Mouse (Mus musculus) brain, embryonic 18.5 days (tissue): ENCODE measurements around the gene Nptn.

Source experiments
- DNase-seq: peaks from one replicate; pipeline ENCODE4 v3.0.0-alpha.2; 2012; ENCODE audit warnings: low read depth, low spot score

The Nptn gene

DNA sequence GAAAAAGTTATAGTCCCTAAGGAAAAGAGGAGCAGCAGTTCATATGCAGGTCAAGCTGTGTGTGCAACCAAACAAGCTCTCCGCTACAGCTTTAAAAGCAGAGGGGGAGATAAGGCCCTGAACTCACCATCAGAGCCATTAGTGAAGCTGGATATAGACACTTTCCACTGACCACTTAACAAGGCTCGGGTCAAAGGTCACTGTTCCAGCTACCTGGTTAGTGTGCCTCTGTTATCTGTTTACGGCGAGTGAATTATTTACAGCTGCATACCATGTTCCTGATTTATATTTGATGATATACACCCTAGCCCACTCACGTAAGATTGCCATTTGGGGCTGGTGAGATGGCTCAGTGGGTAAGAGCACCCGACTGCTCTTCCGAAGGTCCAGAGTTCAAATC, 109.4 kb downstream of the Nptn start:
- DNase-seq = no peak

DNA sequence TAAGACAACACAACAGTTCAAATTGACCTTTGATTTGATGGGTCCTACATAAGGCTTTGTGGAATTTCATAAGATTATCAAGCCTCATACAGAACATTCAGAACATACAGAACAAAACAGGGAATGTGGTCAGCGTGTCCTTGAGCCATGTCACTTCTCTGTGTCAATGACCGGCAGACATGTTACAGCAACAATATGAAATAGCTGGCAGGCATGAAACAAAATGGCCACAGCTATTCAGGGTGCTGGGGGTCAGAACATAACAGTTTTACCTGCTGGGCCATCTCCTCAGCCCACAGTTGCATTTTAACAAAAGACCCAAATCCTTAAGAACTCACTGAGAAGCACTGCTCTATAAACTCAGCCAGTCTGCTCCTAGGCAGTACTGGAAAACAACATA, 116.4 kb downstream of the Nptn start:
- no peak for DNase-seq

DNA sequence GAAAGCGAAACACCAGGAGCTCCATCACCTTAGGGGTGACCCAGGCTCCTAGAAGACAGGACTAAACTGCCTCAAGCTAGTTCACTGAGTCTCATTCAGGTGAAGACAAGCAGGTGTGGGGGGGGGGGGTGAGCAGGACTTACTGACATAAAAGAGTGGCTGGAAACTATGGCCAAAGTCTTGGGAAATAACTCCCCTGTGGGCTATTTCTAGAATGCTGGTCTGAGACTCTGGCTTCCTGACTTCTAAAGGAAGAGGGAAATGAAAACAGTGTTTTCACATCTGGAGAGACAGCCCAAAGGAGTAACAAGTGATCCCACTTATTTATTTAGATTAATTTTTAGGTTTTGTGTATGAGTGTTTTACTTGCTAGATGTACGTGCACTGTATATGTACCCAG, 119.7 kb downstream of the Nptn start:
- no peak for DNase-seq

DNA sequence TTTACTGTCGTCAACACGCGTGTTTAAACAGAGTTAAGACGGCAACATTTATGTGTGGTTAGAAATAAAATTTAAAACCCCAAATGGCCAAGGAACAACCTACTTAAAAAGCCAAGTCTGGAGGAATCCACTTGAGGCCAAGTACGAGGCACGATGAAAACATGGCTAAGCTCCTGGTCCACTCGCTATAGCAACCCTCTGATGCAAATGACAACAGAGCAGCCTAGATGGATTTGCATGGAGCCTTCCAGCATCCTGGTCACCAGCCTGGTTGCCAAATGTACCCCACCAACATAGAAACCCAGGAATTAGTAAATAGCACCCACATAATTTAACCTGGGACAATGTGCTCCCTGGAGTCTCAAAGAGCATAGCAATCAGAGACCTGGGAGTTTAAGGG, 121.7 kb downstream of the Nptn start:
- no peak for DNase-seq

DNA sequence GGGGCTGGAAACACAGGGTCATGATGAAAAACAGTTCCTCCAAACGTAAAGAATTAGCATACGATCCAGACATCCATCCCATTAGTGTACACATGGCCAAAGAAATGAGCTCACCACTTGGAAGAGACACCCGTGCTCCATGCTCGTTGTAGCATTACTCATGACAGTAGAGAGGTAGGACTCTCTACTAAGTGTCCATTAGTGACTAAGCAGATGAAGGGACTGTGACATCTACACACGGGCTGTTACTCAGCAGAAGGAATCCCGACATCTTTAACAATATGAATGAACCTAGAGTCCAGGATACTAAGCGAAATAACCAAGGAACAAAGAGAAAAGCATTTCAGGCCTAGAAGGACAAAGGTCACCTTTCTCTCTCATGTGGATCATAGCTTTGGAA, 124.0 kb downstream of the Nptn start:
- DNase-seq = no peak
